Mouse (Mus musculus): ENCODE measurements around the gene Epo.

GRCm38 (mm10) chr5:137524251-137524515 is 8.9 kb downstream of the Epo start:
- TF ChIP-seq POLR2A (IDR thresholded peaks at IDR 0.05; ENCODE audit: control insufficient read depth, low read depth, low read length) (no peak), CTCF (IDR thresholded peaks at IDR 0.05; ENCODE audit: control insufficient read depth, insufficient read depth, insufficient replicate concordance, low read depth, low read length) (no peak)
